Mouse (Mus musculus): ENCODE results near the gene Insr. TPM values are rescaled to one million over a fixed set of nuclear protein-coding genes. Genes with fewer than 3 reads are reported as not detected.

Gene Insr
- total and polyA plus RNA-seq, 3 experiments, result 2.1 to 4.6 (median 3.0) TPM

- in situ Hi-C loops (cut with MboI; ENCODE audit: low pct_ligation_motif_present, low pct_unique_long_range_greater_than_20kb, low sequenced_read_pairs) (no loop called here), dilution Hi-C loops (cut with MboI; ENCODE audit: extremely low pct_ligation_motif_present, extremely low pct_unique_long_range_greater_than_20kb, low sequenced_read_pairs) (no loop called here)
- H3K9ac ChIP-seq (ENCODE audit: insufficient read depth, low read depth), result no peak overlapping the region
- no peaks in the 10 kb centered on the region for H3K27me3 ChIP-seq (replicated peaks)
- no peak overlapping the region for H3K27ac ChIP-seq (ENCODE audit: insufficient read depth, low read depth)
- H3K36me3 ChIP-seq (replicated peaks in 1 of 2; ENCODE audit: control insufficient read depth in 1 of 2, insufficient read depth in 1 of 2, low read length in 1 of 2), result peaks cover 0 to 15% of the 10 kb centered on the region in 2 experiments
- TF ChIP-seq ZNF384 (IDR thresholded peaks at IDR 0.05; ENCODE audit: low read depth, low read length) (no peak), PAX5 (IDR thresholded peaks at IDR 0.05; ENCODE audit: low read length) (no peak), MEF2A (IDR thresholded peaks at IDR 0.05; ENCODE audit: borderline replicate concordance, low read depth, low read length) (no peak), NRF1 (IDR thresholded peaks at IDR 0.05; ENCODE audit: low read depth, low read length) (no peak), E2F4 (IDR thresholded peaks at IDR 0.05; ENCODE audit: insufficient replicate concordance, low read depth, low read length) (no peak), IRF4 (IDR thresholded peaks at IDR 0.05; ENCODE audit: low read depth, low read length) (no peak), SIN3A (IDR thresholded peaks at IDR 0.05; ENCODE audit: low read length) (no peak), EP300 (IDR thresholded peaks at IDR 0.05; ENCODE audit: low read length) (no peak), SMC3 (IDR thresholded peaks at IDR 0.05; ENCODE audit: low read depth, low read length) (no peak), ETS1 (conservative IDR thresholded peaks at IDR 0.05; ENCODE audit: low read depth, low read length) (no peak), ZC3H11A (IDR thresholded peaks at IDR 0.05; ENCODE audit: low read depth, low read length) (no peak), MXI1 (IDR thresholded peaks at IDR 0.05; ENCODE audit: low read depth, low read length) (no peak), HCFC1 (IDR thresholded peaks at IDR 0.05; ENCODE audit: low read depth, low read length) (no peak), JUN (IDR thresholded peaks at IDR 0.05; ENCODE audit: insufficient read depth, low read depth, low read length) (no peak), TCF12 (IDR thresholded peaks at IDR 0.05; ENCODE audit: low read depth, low read length) (no peak)
- peaks cover 4% of the 10 kb centered on the region for H3K9me3 ChIP-seq (replicated peaks; ENCODE audit: low read length)
- no peak overlapping the region for H3K4me2 ChIP-seq (ENCODE audit: insufficient read depth, low read depth, poor library complexity, severe bottlenecking)
- H3K79me2 ChIP-seq (replicated peaks; ENCODE audit: control insufficient read depth, extremely low read depth, insufficient read depth, poor library complexity, severe bottlenecking), result no peaks in the 10 kb centered on the region
- DNase-seq (ENCODE audit: extremely low read depth), result no peak
- H3K4me3 ChIP-seq (replicated peaks in 1 of 3; ENCODE audit: low read depth in 2 of 3, low read length in 2 of 3, poor library complexity in 1 of 3), result no peak overlapping the region
- peaks cover 0 to 62% of the 10 kb centered on the region in 2 experiments; a peak in 2 of 4 replicates for H3K4me1 ChIP-seq (ENCODE audit: control insufficient read depth in 1 of 2, insufficient read depth in 2 of 2)
Measured at GRCm38 (mm10) chr8:3243229-3243628, 36.2 kb downstream of the Insr start.

- H3K27ac ChIP-seq (ENCODE audit: insufficient read depth, low read depth), result no peak overlapping the region
- peaks cover 0 to 10% of the 10 kb centered on the region in 2 experiments for H3K36me3 ChIP-seq (replicated peaks in 1 of 2; ENCODE audit: control insufficient read depth in 1 of 2, insufficient read depth in 1 of 2, low read length in 1 of 2)
- in situ Hi-C loops (cut with MboI; ENCODE audit: low pct_ligation_motif_present, low pct_unique_long_range_greater_than_20kb, low sequenced_read_pairs), result no loop called here
- peaks cover 0 to 37% of the 10 kb centered on the region in 2 experiments; a peak in 2 of 4 replicates for H3K4me1 ChIP-seq (ENCODE audit: control insufficient read depth in 1 of 2, insufficient read depth in 2 of 2)
- H3K4me3 ChIP-seq (replicated peaks in 1 of 3; ENCODE audit: low read depth in 2 of 3, low read length in 2 of 3, poor library complexity in 1 of 3), result no peak overlapping the region
- dilution Hi-C loops (cut with MboI; ENCODE audit: extremely low pct_ligation_motif_present, extremely low pct_unique_long_range_greater_than_20kb, low sequenced_read_pairs), result no loop called here
- H3K9ac ChIP-seq (ENCODE audit: insufficient read depth, low read depth), result no peak overlapping the region
- H3K9me3 ChIP-seq (replicated peaks; ENCODE audit: low read length), result peaks cover 2% of the 10 kb centered on the region
- TF ChIP-seq NRF1 (IDR thresholded peaks at IDR 0.05; ENCODE audit: low read depth, low read length) (no peak), CHD1 (IDR thresholded peaks at IDR 0.05; ENCODE audit: low read depth, low read length) (no peak)
- no peaks in the 10 kb centered on the region for H3K79me2 ChIP-seq (replicated peaks; ENCODE audit: control insufficient read depth, extremely low read depth, insufficient read depth, poor library complexity, severe bottlenecking)
- no peaks in the 10 kb centered on the region for H3K27me3 ChIP-seq (replicated peaks)
- DNase-seq (ENCODE audit: extremely low read depth), result no peak
- H3K4me2 ChIP-seq (ENCODE audit: insufficient read depth, low read depth, poor library complexity, severe bottlenecking), result no peak overlapping the region
Measured at GRCm38 (mm10) chr8:3240725-3241124, 38.7 kb downstream of the Insr start.

All from CH12.LX (cell line).